In the genomic region with DNA sequence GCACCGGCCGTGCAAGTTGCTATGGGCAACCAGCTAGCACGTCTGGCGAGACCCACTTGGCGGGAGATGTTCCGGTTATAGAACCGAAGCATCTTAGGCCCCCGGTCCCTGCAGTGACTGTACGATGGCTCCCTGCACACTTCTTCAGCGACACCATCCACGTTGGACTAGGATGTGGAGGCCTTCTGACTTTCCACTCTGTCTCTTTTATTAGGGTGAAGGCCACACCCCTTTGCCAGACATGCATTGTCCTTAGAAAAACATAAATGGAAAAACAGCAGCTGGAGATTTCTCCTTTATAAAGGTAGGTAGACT, we compare ENCODE assay signal across 8 mouse cellular contexts. TPM values are rescaled to one million over a fixed set of nuclear protein-coding genes. Genes with fewer than 3 reads are reported as not detected.
DNase-seq lines count a peak whose midpoint lies in the region; ATAC-seq and TF ChIP-seq lines count a peak whose summit lies in the region.

No protein-coding gene starts in this region.

- peaks cover 23% of the 10 kb centered on the region for H3K36me3 ChIP-seq in heart, postnatal 0 days (replicated peaks; ENCODE audit: control insufficient read depth, insufficient read depth, low read length)
- H3K36me3 ChIP-seq in hindbrain, embryonic 13.5 days, result peaks cover 29% of the 10 kb centered on the region
- peaks cover 27% of the 10 kb centered on the region for H3K36me3 ChIP-seq in midbrain, embryonic 13.5 days

- peak overlapping the region; percentile 90 for H3K27ac ChIP-seq in heart, postnatal 0 days (ENCODE audit: low read depth)
- peak overlapping the region; percentile 77 for H3K27ac ChIP-seq in bone marrow, adult 2 months (ENCODE audit: control insufficient read depth, insufficient read depth, low read depth, low read length, poor library complexity)
- H3K27ac ChIP-seq in hindbrain, embryonic 13.5 days, result peak overlapping the region; percentile 90
- peak overlapping the region; percentile 86 for H3K27ac ChIP-seq in midbrain, embryonic 13.5 days

- TF ChIP-seq EP300 in heart, postnatal 0 days (IDR thresholded peaks at IDR 0.05; ENCODE audit: low read depth), result no peak

- H3K4me1 ChIP-seq in heart, postnatal 0 days (ENCODE audit: control insufficient read depth, insufficient read depth), result peaks cover 3% of the 10 kb centered on the region; the same call in 1 of the 2 replicates
- H3K4me1 ChIP-seq in bone marrow, adult 2 months (ENCODE audit: control insufficient read depth, insufficient read depth, low read length), result no peaks in the 10 kb centered on the region; the same call in 1 of the 2 replicates
- peaks cover 16% of the 10 kb centered on the region for H3K4me1 ChIP-seq in hindbrain, embryonic 13.5 days (replicated peaks)
- H3K4me1 ChIP-seq in midbrain, embryonic 13.5 days (replicated peaks), result peaks cover 13% of the 10 kb centered on the region

- H3K9me3 ChIP-seq in heart, postnatal 0 days (replicated peaks; ENCODE audit: control insufficient read depth, low read length), result peaks cover 5% of the 10 kb centered on the region; the same call in 1 of the 2 replicates
- H3K9me3 ChIP-seq in hindbrain, embryonic 13.5 days, result no peaks in the 10 kb centered on the region
- no peaks in the 10 kb centered on the region for H3K9me3 ChIP-seq in midbrain, embryonic 13.5 days

- H3K4me3 ChIP-seq in heart, postnatal 0 days (ENCODE audit: low read depth, low read length), result peak overlapping the region; percentile 71
- peak overlapping the region; percentile 71 for H3K4me3 ChIP-seq in bone marrow, adult 2 months (replicated peaks; ENCODE audit: control insufficient read depth, low read depth, low read length)
- peak overlapping the region; percentile 67 for H3K4me3 ChIP-seq in hindbrain, embryonic 13.5 days
- H3K4me3 ChIP-seq in midbrain, embryonic 13.5 days (replicated peaks), result peak overlapping the region; percentile 67

- no peak; the same call in 1 of the 2 replicates for ATAC-seq in heart, postnatal 0 days (ENCODE audit: insufficient read depth, low read depth)
- no peak for ATAC-seq in hindbrain, embryonic 13.5 days (ENCODE audit: low FRiP score)
- no peak; the same call in 1 of the 2 replicates for ATAC-seq in midbrain, embryonic 13.5 days

- H3K9ac ChIP-seq in heart, postnatal 0 days (replicated peaks; ENCODE audit: low read depth, low read length), result peak overlapping the region; percentile 63
- peak overlapping the region; percentile 86 for H3K9ac ChIP-seq in hindbrain, embryonic 13.5 days
- H3K9ac ChIP-seq in midbrain, embryonic 13.5 days (replicated peaks), result peak overlapping the region; percentile 79

- peak overlapping the region; percentile 72 for H3K4me2 ChIP-seq in heart, postnatal 0 days (ENCODE audit: low read depth, low read length)
- peak overlapping the region; percentile 68 for H3K4me2 ChIP-seq in hindbrain, embryonic 13.5 days
- peak overlapping the region; percentile 64 for H3K4me2 ChIP-seq in midbrain, embryonic 13.5 days (replicated peaks)

- TF ChIP-seq POLR2A in bone marrow, adult 2 months (IDR thresholded peaks at IDR 0.05; ENCODE audit: borderline replicate concordance, control insufficient read depth, low read depth, low read length), result no peak

- TF ChIP-seq CTCF in heart, postnatal 0 days (IDR thresholded peaks at IDR 0.05; ENCODE audit: low read depth), result no peak
- TF ChIP-seq CTCF in bone marrow, adult 2 months (IDR thresholded peaks at IDR 0.05; ENCODE audit: control insufficient read depth, insufficient read depth, low read length), result no peak

- WGBS in heart, postnatal 0 days, result under 1% methylated on average over 11 of the region's 11 CpGs
- 0% methylated on average over 11 of the region's 11 CpGs for WGBS in bone marrow, adult 2 months
- WGBS in hindbrain, embryonic 13.5 days, result 0% methylated on average over 11 of the region's 11 CpGs
- WGBS in midbrain, embryonic 13.5 days, result 1% methylated on average over 11 of the region's 11 CpGs

- H3K27me3 ChIP-seq in heart, postnatal 0 days (ENCODE audit: control insufficient read depth, insufficient read depth, low read length), result no peaks in the 10 kb centered on the region
- H3K27me3 ChIP-seq in hindbrain, embryonic 13.5 days, result no peaks in the 10 kb centered on the region
- H3K27me3 ChIP-seq in midbrain, embryonic 13.5 days, result no peaks in the 10 kb centered on the region

- no peak for DNase-seq in heart, postnatal 0 days (ENCODE audit: low spot score)
- DNase-seq in heart, postnatal 4 days, result no peak
- DNase-seq in left cerebral cortex, adult 8-10 months (ENCODE audit: low spot score in 2 of 2), result no peak
- DNase-seq in spleen, postnatal 14 days (ENCODE audit: low spot score in 2 of 2), result no peak
- no peak for DNase-seq in gastrocnemius, postnatal 4 days (ENCODE audit: low spot score in 2 of 2)

RNA-seq across cellular contexts. Expression of a gene that starts 0.5 kb away (rescaled TPM):
- 36.9 and 65.6 TPM in 2 replicates for total RNA-seq in heart, postnatal 0 days (2014; rRNA removed; ENCODE audit: low replicate concordance)
- polyA plus RNA-seq in heart, postnatal 0 days (2015; fragmentation: Nextera tagmentation; extraction: Ambion mirVana), result 33.7 and 36.2 TPM in 2 replicates
- total RNA-seq in heart, postnatal 4 days (2021), result 10 to 100 TPM; 46.9 to 49.4 TPM
- 13.3 and 19.3 TPM in 2 replicates for polyA plus RNA-seq in bone marrow, adult 2 months (2011; ENCODE audit: insufficient read depth, insufficient read length, low replicate concordance, missing spikeins)
- 54.8 and 57.0 TPM in 2 replicates for polyA plus RNA-seq in hindbrain, embryonic 13.5 days (2015; fragmentation: Nextera tagmentation; extraction: Ambion mirVana)
- polyA plus RNA-seq in midbrain, embryonic 13.5 days (2015; fragmentation: Nextera tagmentation; extraction: Ambion mirVana), result 53.1 and 53.5 TPM in 2 replicates
- 10 to 100 TPM; 44.4 to 56.2 (median 52.9) TPM for total RNA-seq in left cerebral cortex, adult 8-10 months (2022)
- total RNA-seq in gastrocnemius, postnatal 4 days (2021), result 10 to 100 TPM; 47.4 to 55.9 TPM

RNA-seq across cellular contexts. Expression of a gene that starts 12.5 kb away (rescaled TPM):
- total RNA-seq in heart, postnatal 0 days (2014; rRNA removed; ENCODE audit: low replicate concordance), result not detected in 2 replicates
- polyA plus RNA-seq in heart, postnatal 0 days (2015; fragmentation: Nextera tagmentation; extraction: Ambion mirVana), result not detected in 2 replicates
- not detected for total RNA-seq in heart, postnatal 4 days (2021)
- polyA plus RNA-seq in bone marrow, adult 2 months (2011; ENCODE audit: insufficient read depth, insufficient read length, low replicate concordance, missing spikeins), result not detected in 2 replicates
- not detected in 2 replicates for polyA plus RNA-seq in hindbrain, embryonic 13.5 days (2015; fragmentation: Nextera tagmentation; extraction: Ambion mirVana)
- polyA plus RNA-seq in midbrain, embryonic 13.5 days (2015; fragmentation: Nextera tagmentation; extraction: Ambion mirVana), result not detected in 2 replicates
- total RNA-seq in left cerebral cortex, adult 8-10 months (2022), result not detected
- total RNA-seq in gastrocnemius, postnatal 4 days (2021), result not detected

RNA-seq across cellular contexts. Expression of a gene that starts 46.9 kb away (rescaled TPM):
- total RNA-seq in heart, postnatal 0 days (2014; rRNA removed; ENCODE audit: low replicate concordance), result 4.3 and 5.9 TPM in 2 replicates
- 3.8 and 4.3 TPM in 2 replicates for polyA plus RNA-seq in heart, postnatal 0 days (2015; fragmentation: Nextera tagmentation; extraction: Ambion mirVana)
- 1 to 10 TPM; 5.2 to 6.1 TPM for total RNA-seq in heart, postnatal 4 days (2021)
- 1.5 and 3.7 TPM in 2 replicates for polyA plus RNA-seq in bone marrow, adult 2 months (2011; ENCODE audit: insufficient read depth, insufficient read length, low replicate concordance, missing spikeins)
- 5.0 and 8.9 TPM in 2 replicates for polyA plus RNA-seq in hindbrain, embryonic 13.5 days (2015; fragmentation: Nextera tagmentation; extraction: Ambion mirVana)
- polyA plus RNA-seq in midbrain, embryonic 13.5 days (2015; fragmentation: Nextera tagmentation; extraction: Ambion mirVana), result 2.6 and 3.1 TPM in 2 replicates
- total RNA-seq in left cerebral cortex, adult 8-10 months (2022), result 10 to 100 TPM; 21.3 to 24.4 (median 22.7) TPM
- 10 to 100 TPM; 11.3 to 12.4 TPM for total RNA-seq in gastrocnemius, postnatal 4 days (2021)

RNA-seq across cellular contexts. Expression of a gene that starts 47.2 kb away (rescaled TPM):
- total RNA-seq in heart, postnatal 0 days (2014; rRNA removed; ENCODE audit: low replicate concordance), result 11.9 and 13.2 TPM in 2 replicates
- polyA plus RNA-seq in heart, postnatal 0 days (2015; fragmentation: Nextera tagmentation; extraction: Ambion mirVana), result 4.6 and 8.2 TPM in 2 replicates
- total RNA-seq in heart, postnatal 4 days (2021), result 10 to 100 TPM; 17.9 to 22.6 TPM
- polyA plus RNA-seq in bone marrow, adult 2 months (2011; ENCODE audit: insufficient read depth, insufficient read length, low replicate concordance, missing spikeins), result 31.3 and 50.4 TPM in 2 replicates
- 4.1 and 6.3 TPM in 2 replicates for polyA plus RNA-seq in hindbrain, embryonic 13.5 days (2015; fragmentation: Nextera tagmentation; extraction: Ambion mirVana)
- polyA plus RNA-seq in midbrain, embryonic 13.5 days (2015; fragmentation: Nextera tagmentation; extraction: Ambion mirVana), result 3.1 and 4.4 TPM in 2 replicates
- total RNA-seq in left cerebral cortex, adult 8-10 months (2022), result 10 to 100 TPM; 12.5 to 15.6 (median 14.0) TPM
- total RNA-seq in gastrocnemius, postnatal 4 days (2021), result 10 to 100 TPM; 16.8 to 17.6 TPM
